ENCODE assay signal across 10 mouse cellular contexts in the genomic region with DNA sequence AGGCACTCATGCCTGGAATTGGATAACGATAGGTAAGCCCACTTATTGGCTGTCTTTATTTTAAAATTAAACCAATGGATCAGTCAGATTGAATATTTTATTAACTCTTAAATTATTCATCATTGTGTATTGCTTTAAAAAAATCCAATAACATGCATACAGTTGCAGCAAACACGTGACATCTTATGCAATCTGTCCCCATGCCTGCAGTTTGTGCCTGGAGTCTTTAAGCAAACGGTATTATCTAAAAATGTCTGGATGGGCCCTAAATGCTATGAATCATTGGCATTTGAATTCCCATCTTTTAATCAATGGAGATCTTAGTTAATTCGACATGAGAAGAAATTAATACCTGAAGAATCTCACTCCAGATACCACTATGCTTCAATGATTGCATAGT. TPM values are rescaled to one million over a fixed set of nuclear protein-coding genes. Genes with fewer than 3 reads are reported as not detected.
A peak's percentile ranks its signal among the peaks of the same experiment; 100 is the strongest.
DNase-seq lines count a peak whose midpoint lies in the region; ATAC-seq and TF ChIP-seq lines count a peak whose summit lies in the region.
"Had no signal": no experiment of that assay in that cellular context is flagged by ENCODE, and none has a peak within 500 bp of the region (broad histone marks: within the 10 kb centered on the region; RNA-seq: fewer than 3 reads in every experiment).

No protein-coding gene starts in this region.

- H3K27ac ChIP-seq in left cerebral cortex, adult 2 months: peak overlapping the region; percentile 94
- 0 out of 2 replicates have a peak overlapping the region, but pooled peaks have one; percentile 44 for H3K27ac ChIP-seq in forebrain, embryonic 10.5 days
- no peak overlapping the region for H3K27ac ChIP-seq in hindbrain, embryonic 16.5 days (ENCODE audit: low read depth, low read length)
- H3K27ac ChIP-seq in neural tube, embryonic 14.5 days (ENCODE audit: low read depth, low read length): no peak overlapping the region
- no peak overlapping the region for H3K27ac ChIP-seq in intestine, embryonic 15.5 days
- H3K27ac ChIP-seq: kidney, postnatal 0 days had no signal

- peak overlapping the region; percentile 43; the same call in 1 of the 2 replicates for H3K9ac ChIP-seq in hindbrain, embryonic 16.5 days (ENCODE audit: low read depth, low read length)
- H3K9ac ChIP-seq in neural tube, embryonic 14.5 days (replicated peaks; ENCODE audit: low read depth, low read length): no peak overlapping the region
- no peak overlapping the region for H3K9ac ChIP-seq in intestine, embryonic 15.5 days

- no peak for ATAC-seq in hindbrain, embryonic 16.5 days
- ATAC-seq in neural tube, embryonic 14.5 days (ENCODE audit: low read depth): no peak
- no peak for ATAC-seq in intestine, embryonic 15.5 days

- intact Hi-C loops in left cerebral cortex, adult 2 months (cut with DNase I): loop anchor here (5.0 to 10.0 kb wide), 3 partner anchors 380 to 713 kb away; a partner anchor contains a TSS

- no peak for DNase-seq in left cerebral cortex, adult 2 months (ENCODE audit: extremely low spot score in 1 of 2, low spot score in 2 of 2)
- DNase-seq in left cerebral cortex, adult 18-20 months (ENCODE audit: low spot score in 2 of 2): no peak
- DNase-seq in forebrain, embryonic 10.5 days (ENCODE audit: extremely low spot score, low spot score): no peak
- DNase-seq in MN1 (ENCODE audit: low spot score): no peak
- DNase-seq: thymus, postnatal 14 days had no signal

- peaks cover 36% of the 10 kb centered on the region for H3K4me1 ChIP-seq in forebrain, embryonic 10.5 days
- peaks cover 5% of the 10 kb centered on the region for H3K4me1 ChIP-seq in hindbrain, embryonic 16.5 days (ENCODE audit: control insufficient read depth, insufficient read depth, low read depth, low read length)
- peaks cover 3% of the 10 kb centered on the region; the same call in 1 of the 2 replicates for H3K4me1 ChIP-seq in neural tube, embryonic 14.5 days (ENCODE audit: control insufficient read depth, insufficient read depth, low read length)
- no peaks in the 10 kb centered on the region for H3K4me1 ChIP-seq in intestine, embryonic 15.5 days (replicated peaks)

- H3K27me3 ChIP-seq in forebrain, embryonic 10.5 days (ENCODE audit: poor library complexity, severe bottlenecking): peaks cover 28% of the 10 kb centered on the region
- no peaks in the 10 kb centered on the region for H3K27me3 ChIP-seq in hindbrain, embryonic 16.5 days (replicated peaks; ENCODE audit: control insufficient read depth, insufficient read depth, low read length)
- no peaks in the 10 kb centered on the region; the same call in 1 of the 2 replicates for H3K27me3 ChIP-seq in neural tube, embryonic 14.5 days (ENCODE audit: control insufficient read depth, insufficient read depth, low read length)
- H3K27me3 ChIP-seq in intestine, embryonic 15.5 days (replicated peaks): no peaks in the 10 kb centered on the region

- 23% methylated on average over 4 of the region's 4 CpGs for whole genome bisulfite sequencing in forebrain, embryonic 10.5 days
- 7% methylated on average over 4 of the region's 4 CpGs for WGBS in hindbrain, embryonic 16.5 days
- WGBS in neural tube, embryonic 14.5 days: 10% methylated on average over 4 of the region's 4 CpGs
- 37% methylated on average over 4 of the region's 4 CpGs for WGBS in intestine, embryonic 15.5 days

- peak overlapping the region; percentile 85 for H3K4me2 ChIP-seq in hindbrain, embryonic 16.5 days (ENCODE audit: low read length)
- H3K4me2 ChIP-seq in neural tube, embryonic 14.5 days (ENCODE audit: low read depth, low read length): peak overlapping the region; percentile 98
- no peak overlapping the region for H3K4me2 ChIP-seq in intestine, embryonic 15.5 days (replicated peaks)

- no peaks in the 10 kb centered on the region for H3K36me3 ChIP-seq in forebrain, embryonic 10.5 days (replicated peaks)
- no peaks in the 10 kb centered on the region for H3K36me3 ChIP-seq in hindbrain, embryonic 16.5 days (ENCODE audit: control insufficient read depth, insufficient read depth, low read length)
- H3K36me3 ChIP-seq in neural tube, embryonic 14.5 days (ENCODE audit: control insufficient read depth, insufficient read depth, low read length): no peaks in the 10 kb centered on the region
- no peaks in the 10 kb centered on the region for H3K36me3 ChIP-seq in intestine, embryonic 15.5 days

- H3K9me3 ChIP-seq in forebrain, embryonic 10.5 days: no peaks in the 10 kb centered on the region
- H3K9me3 ChIP-seq in hindbrain, embryonic 16.5 days (ENCODE audit: control insufficient read depth, low read length): no peaks in the 10 kb centered on the region
- no peaks in the 10 kb centered on the region for H3K9me3 ChIP-seq in neural tube, embryonic 14.5 days (ENCODE audit: control insufficient read depth, low read length)
- H3K9me3 ChIP-seq in intestine, embryonic 15.5 days: no peaks in the 10 kb centered on the region

- H3K4me3 ChIP-seq in left cerebral cortex, adult 2 months: peak overlapping the region; percentile 75
- peak overlapping the region; percentile 77 for H3K4me3 ChIP-seq in forebrain, embryonic 10.5 days
- peak overlapping the region; percentile 74 for H3K4me3 ChIP-seq in hindbrain, embryonic 16.5 days (ENCODE audit: low read length)
- peak overlapping the region; percentile 72 for H3K4me3 ChIP-seq in neural tube, embryonic 14.5 days (ENCODE audit: low read depth, low read length)
- H3K4me3 ChIP-seq in intestine, embryonic 15.5 days (replicated peaks): no peak overlapping the region

- no peak for TF ChIP-seq CTCF in left cerebral cortex, adult 2 months (IDR thresholded peaks at IDR 0.05)

RNA-seq across cellular contexts. Expression of a gene that starts 3.2 kb away (rescaled TPM):
- 10 to 100 TPM; 90.4 to 91.8 TPM for total RNA-seq in left cerebral cortex, adult 2 months (2021)
- total RNA-seq in left cerebral cortex, adult 18-20 months (2021): 10 to 100 TPM; 95.2 to 96.3 TPM
- 10.4 and 11.3 TPM in 2 replicates for polyA plus RNA-seq in forebrain, embryonic 10.5 days (2016; fragmentation: Nextera tagmentation; extraction: Ambion mirVana)
- 62.3 and 63.7 TPM in 2 replicates for polyA plus RNA-seq in hindbrain, embryonic 16.5 days (2015; fragmentation: Nextera tagmentation; extraction: Ambion mirVana)
- polyA plus RNA-seq in neural tube, embryonic 14.5 days (2014; fragmentation: Nextera tagmentation; extraction: Ambion mirVana): 76.7 and 84.3 TPM in 2 replicates
- polyA plus RNA-seq in intestine, embryonic 15.5 days (2015; fragmentation: Nextera tagmentation; extraction: Ambion mirVana): 6.4 and 7.1 TPM in 2 replicates
- total RNA-seq: MEL had no signal

Comparison
In these comparisons a context has a peak if more than half of its experiments do, and no peak if none do; other contexts are left out.
1. H3K27ac ChIP-seq: peak in left cerebral cortex, adult 2 months (single experiment) and forebrain, embryonic 10.5 days (single experiment); none in hindbrain, embryonic 16.5 days (single experiment), neural tube, embryonic 14.5 days (single experiment) and intestine, embryonic 15.5 days (single experiment).